Mouse (Mus musculus): ENCODE data around the gene Dnal4.

DNA sequence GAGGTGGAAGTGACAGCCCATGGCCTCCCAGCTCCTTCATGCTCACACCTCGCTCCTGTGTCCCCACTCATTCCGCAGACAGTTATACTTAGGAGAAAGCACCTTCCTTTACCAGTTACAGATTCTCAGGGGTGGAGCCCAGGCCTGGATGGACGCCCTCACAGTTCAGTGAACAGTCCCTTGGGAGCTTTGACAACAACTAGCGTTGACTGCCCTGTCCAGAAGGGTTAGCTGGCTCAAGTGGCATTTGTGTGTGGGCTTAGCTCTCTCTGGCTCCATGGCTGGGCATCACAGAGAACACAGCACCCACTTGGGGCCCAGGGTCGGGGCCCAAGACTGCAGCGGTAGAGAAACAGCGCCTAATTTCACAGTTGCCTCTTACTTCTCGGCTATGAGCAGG is 43.3 kb downstream of the Dnal4 start:
- TF ChIP-seq GATA1 (IDR thresholded peaks at IDR 0.05; ENCODE audit: low read length) (no peak), TAL1 (IDR thresholded peaks at IDR 0.05; ENCODE audit: low read length) (no peak)
